ENCODE assay signal across 21 mouse cellular contexts in the genomic region with DNA sequence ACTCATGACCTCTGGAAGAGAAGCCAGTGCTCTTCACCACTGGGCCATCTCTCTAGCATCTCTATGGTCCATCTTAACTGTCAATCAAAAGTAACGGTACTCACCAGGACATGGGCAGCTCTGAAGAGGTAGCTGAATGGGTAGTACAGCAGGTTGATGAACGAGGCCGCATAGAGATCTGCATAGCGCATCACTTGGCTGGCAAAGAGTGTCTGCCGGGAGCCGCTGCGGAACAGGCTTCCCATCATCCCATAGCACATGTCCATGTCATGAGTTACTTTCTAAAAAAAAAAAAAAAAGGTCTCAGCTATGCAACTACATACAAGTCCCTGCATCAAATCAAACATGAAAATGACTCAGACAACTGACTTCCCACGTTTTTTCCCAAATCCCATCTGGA.
"Had no signal": no experiment of that assay in that cellular context is flagged by ENCODE, and none has a peak within 500 bp of the region (broad histone marks: within the 10 kb centered on the region; RNA-seq: fewer than 3 reads in every experiment).

No protein-coding gene starts in this region.

- DNase-seq: liver, postnatal 0 days; lung, adult 2 months; lung, postnatal 14 days; lung, postnatal 36 days; midbrain, embryonic 14.5 days; retina, postnatal 1 day; right cerebral cortex, adult 18-20 months; right cerebral cortex, postnatal 25 days; right cerebral cortex, postnatal 4 days; spleen, adult 18-20 months; thymus, adult 2 months; thymus, postnatal 25 days; thymus, postnatal 4 days had no signal

- H3K27ac ChIP-seq: liver, embryonic 15.5 days; lung, embryonic 15.5 days; macrophage; midbrain, embryonic 12.5 days; neural tube, embryonic 13.5 days; neural tube, embryonic 15.5 days had no signal

- H3K27me3 ChIP-seq: liver, embryonic 15.5 days; lung, embryonic 15.5 days; megakaryocyte, embryonic 14.5 days; midbrain, embryonic 12.5 days; neural tube, embryonic 13.5 days; neural tube, embryonic 15.5 days had no signal

- H3K4me1 ChIP-seq: lung, embryonic 15.5 days; midbrain, embryonic 12.5 days; neural tube, embryonic 13.5 days; neural tube, embryonic 15.5 days had no signal

- H3K4me3 ChIP-seq: liver, embryonic 15.5 days; lung, embryonic 15.5 days; midbrain, embryonic 12.5 days; myocyte; neural tube, embryonic 13.5 days; neural tube, embryonic 15.5 days had no signal

- H3K9ac ChIP-seq: liver, embryonic 15.5 days; liver, postnatal 0 days; lung, embryonic 15.5 days; midbrain, embryonic 12.5 days; neural tube, embryonic 13.5 days; neural tube, embryonic 15.5 days had no signal

- H3K9me3 ChIP-seq: liver, embryonic 15.5 days; lung, embryonic 15.5 days; megakaryocyte, embryonic 14.5 days; midbrain, embryonic 12.5 days; neural tube, embryonic 13.5 days; neural tube, embryonic 15.5 days had no signal
